Mouse (Mus musculus): ENCODE measurements at regions not wholly inside any gene's neighbourhood (a gene's known extent, or its start where the extent isn't known, plus 50 kb on each side); places are given as distances from the start of the nearest gene placed in this dataset.

DNA sequence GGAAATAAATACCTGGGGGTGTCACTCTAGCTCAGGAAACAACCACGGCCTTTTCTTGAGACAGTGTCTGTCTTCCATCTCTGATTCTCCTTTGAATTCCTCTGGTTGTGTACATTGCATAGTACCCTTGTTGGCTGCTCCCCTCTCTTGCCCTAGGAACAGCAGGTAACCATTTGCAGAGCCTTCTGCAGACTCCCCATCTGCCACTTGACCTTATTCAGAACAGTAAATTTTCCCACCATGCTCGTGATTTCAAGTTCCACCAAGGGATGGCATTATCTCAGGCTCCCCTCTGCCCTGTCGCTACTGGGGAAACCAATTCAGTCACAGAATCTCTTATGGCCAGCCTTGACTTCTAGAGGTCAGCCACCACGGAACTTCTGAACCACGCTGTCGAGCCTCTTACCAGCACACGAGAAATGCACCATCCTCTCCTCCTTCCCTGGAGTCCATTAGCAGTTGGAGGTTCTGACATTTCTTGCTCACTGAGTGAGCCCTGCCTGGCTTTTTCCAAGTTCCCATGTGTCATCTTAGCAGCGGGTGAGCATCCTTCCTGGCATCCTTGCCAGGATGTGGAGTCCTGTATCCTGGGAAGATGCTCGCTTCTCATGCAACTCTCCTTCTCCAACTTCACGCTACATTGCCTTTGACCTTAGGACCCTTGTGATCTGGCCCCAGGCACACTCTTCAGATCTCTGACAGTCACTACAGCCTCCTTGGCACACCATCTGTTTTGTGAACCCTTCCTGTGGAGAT is 75.8 kb upstream of the Disp3 start:
- no peak overlapping the region for H3K9ac ChIP-seq (ENCODE audit: low read length)
- 81% methylated on average over 10 of the region's 10 CpGs for WGBS
- DNase-seq (ENCODE audit: low spot score) (no peak), ATAC-seq (ENCODE audit: insufficient number of reproducible peaks, low FRiP score, low TSS enrichment, low read depth) (no peak)
- no peak overlapping the region for H3K4me3 ChIP-seq (ENCODE audit: low read depth, low read length)
- no peaks in the 10 kb centered on the region for H3K36me3 ChIP-seq (ENCODE audit: control insufficient read depth, insufficient read depth, low read length)
- H3K27me3 ChIP-seq (ENCODE audit: control insufficient read depth, insufficient read depth, low read length), result no peaks in the 10 kb centered on the region
- H3K27ac ChIP-seq (replicated peaks; ENCODE audit: low read depth, low read length), result no peak overlapping the region
- no peaks in the 10 kb centered on the region for H3K4me1 ChIP-seq (ENCODE audit: control insufficient read depth, insufficient read depth, low read length)
- no peak overlapping the region for H3K4me2 ChIP-seq (ENCODE audit: low read depth, severe bottlenecking)
- H3K9me3 ChIP-seq (ENCODE audit: control insufficient read depth, low read length), result no peaks in the 10 kb centered on the region

DNA sequence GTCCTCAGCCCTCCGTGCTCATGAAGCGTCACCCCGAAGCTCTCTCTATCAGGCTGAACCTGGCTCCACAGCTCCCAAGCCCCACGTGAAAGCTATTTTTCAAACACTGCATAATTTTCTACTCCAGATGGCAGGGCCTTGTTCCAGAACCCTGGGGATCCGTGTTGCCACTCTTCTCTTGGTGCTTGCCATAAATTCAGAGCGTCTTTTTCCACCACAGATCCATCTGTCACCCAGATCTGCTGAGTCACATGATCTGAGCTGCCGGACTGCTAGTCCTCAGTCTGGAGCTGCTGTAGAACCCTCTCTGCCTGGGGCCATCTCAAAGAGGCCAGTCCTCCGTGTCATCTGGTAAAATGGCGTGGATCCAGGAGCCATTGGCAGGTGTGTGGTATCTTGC is 73.2 kb upstream of the Disp3 start:
- ATAC-seq (ENCODE audit: insufficient number of reproducible peaks, low FRiP score, low TSS enrichment, low read depth) (no peak), DNase-seq (ENCODE audit: low spot score) (no peak)
- Histone ChIP-seq H3K9ac (ENCODE audit: low read length) (no peak overlapping the region), H3K27ac (replicated peaks; ENCODE audit: low read depth, low read length) (no peak overlapping the region), H3K4me2 (ENCODE audit: low read depth, severe bottlenecking) (no peak overlapping the region), H3K4me3 (ENCODE audit: low read depth, low read length) (no peak overlapping the region), H3K9me3 (ENCODE audit: control insufficient read depth, low read length) (no peaks in the 10 kb centered on the region), H3K4me1 (ENCODE audit: control insufficient read depth, insufficient read depth, low read length) (no peaks in the 10 kb centered on the region), H3K36me3 (ENCODE audit: control insufficient read depth, insufficient read depth, low read length) (no peaks in the 10 kb centered on the region), H3K27me3 (ENCODE audit: control insufficient read depth, insufficient read depth, low read length) (no peaks in the 10 kb centered on the region)
- 81% methylated on average over 9 of the region's 9 CpGs for WGBS

DNA sequence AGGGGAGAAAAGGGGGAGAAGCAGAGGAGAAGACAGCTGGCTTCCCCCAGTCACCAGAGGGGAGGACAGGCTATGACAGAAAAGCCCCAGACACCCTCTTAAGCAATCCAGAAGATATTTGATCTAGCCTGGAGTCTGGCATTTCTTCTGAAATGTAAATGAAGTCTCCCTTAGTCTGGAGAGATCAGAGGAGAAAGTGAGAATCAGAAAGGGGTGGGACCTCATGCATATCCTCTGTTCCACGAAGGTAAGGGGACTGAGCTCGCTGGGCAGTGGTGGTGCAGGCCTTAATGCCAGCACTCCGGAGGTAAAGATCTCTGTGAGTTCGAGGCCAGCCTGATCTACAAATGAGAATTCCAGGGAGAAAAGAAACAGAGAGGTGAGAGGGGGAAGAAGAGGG is 70.6 kb upstream of the Disp3 start:
- H3K27ac ChIP-seq (replicated peaks; ENCODE audit: low read depth, low read length), result no peak overlapping the region
- H3K36me3 ChIP-seq (ENCODE audit: control insufficient read depth, insufficient read depth, low read length), result no peaks in the 10 kb centered on the region
- DNase-seq (ENCODE audit: low spot score) (no peak), ATAC-seq (ENCODE audit: insufficient number of reproducible peaks, low FRiP score, low TSS enrichment, low read depth) (no peak)
- no peak overlapping the region for H3K4me3 ChIP-seq (ENCODE audit: low read depth, low read length)
- no peaks in the 10 kb centered on the region for H3K4me1 ChIP-seq (ENCODE audit: control insufficient read depth, insufficient read depth, low read length)
- H3K9me3 ChIP-seq (ENCODE audit: control insufficient read depth, low read length), result no peaks in the 10 kb centered on the region
- 23% methylated on average over 4 of the region's 4 CpGs for WGBS
- H3K4me2 ChIP-seq (ENCODE audit: low read depth, severe bottlenecking), result no peak overlapping the region
- no peaks in the 10 kb centered on the region for H3K27me3 ChIP-seq (ENCODE audit: control insufficient read depth, insufficient read depth, low read length)
- no peak overlapping the region for H3K9ac ChIP-seq (ENCODE audit: low read length)

DNA sequence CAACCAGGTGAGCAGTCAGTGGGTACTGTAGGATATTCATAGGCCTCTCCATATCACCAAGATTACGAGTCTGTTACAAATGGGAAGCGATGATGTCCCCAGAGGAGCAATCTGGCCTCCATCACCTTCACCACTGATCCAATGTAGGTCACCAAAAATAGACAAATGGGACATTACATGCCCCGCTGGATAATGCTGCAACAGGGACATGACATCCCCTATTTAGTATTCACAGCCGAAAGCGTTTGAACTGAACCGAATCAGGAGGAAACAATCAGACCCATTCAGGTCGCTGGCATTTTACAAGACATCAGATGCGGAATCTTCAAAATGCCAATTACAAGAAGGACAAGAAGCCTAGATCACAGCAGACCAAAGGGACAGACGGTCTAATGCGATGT is 69.5 kb upstream of the Disp3 start:
- 91% methylated on average over 10 of the region's 10 CpGs for WGBS
- H3K36me3 ChIP-seq (ENCODE audit: control insufficient read depth, insufficient read depth, low read length), result no peaks in the 10 kb centered on the region
- no peak for ATAC-seq (ENCODE audit: insufficient number of reproducible peaks, low FRiP score, low TSS enrichment, low read depth)

DNA sequence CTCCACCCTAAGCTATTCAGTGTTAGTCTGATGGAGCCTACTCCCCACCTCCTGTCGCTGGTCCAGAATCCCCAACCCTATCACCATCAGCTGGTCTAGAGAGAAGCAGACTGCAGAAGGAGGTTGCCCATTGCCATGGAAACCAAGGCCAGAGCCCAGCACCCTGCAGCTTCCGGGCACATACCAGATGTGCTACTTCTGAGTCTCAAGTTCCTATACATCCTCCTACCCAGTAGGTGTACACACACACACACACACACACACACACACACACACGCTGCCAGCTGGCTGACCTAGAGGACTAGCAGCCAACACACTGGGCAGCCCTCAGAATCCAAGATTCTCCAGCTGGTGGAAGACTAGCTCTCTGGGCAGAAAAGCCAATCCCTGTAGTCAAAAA is 68.9 kb upstream of the Disp3 start:
- Histone ChIP-seq H3K4me3 (ENCODE audit: low read depth, low read length) (no peak overlapping the region), H3K27ac (replicated peaks; ENCODE audit: low read depth, low read length) (no peak overlapping the region), H3K9ac (ENCODE audit: low read length) (no peak overlapping the region), H3K4me2 (ENCODE audit: low read depth, severe bottlenecking) (no peak overlapping the region), H3K4me1 (ENCODE audit: control insufficient read depth, insufficient read depth, low read length) (no peaks in the 10 kb centered on the region), H3K9me3 (ENCODE audit: control insufficient read depth, low read length) (no peaks in the 10 kb centered on the region; the same call in 1 of the 2 replicates), H3K36me3 (ENCODE audit: control insufficient read depth, insufficient read depth, low read length) (no peaks in the 10 kb centered on the region), H3K27me3 (ENCODE audit: control insufficient read depth, insufficient read depth, low read length) (no peaks in the 10 kb centered on the region)
- DNase-seq (ENCODE audit: low spot score) (no peak), ATAC-seq (ENCODE audit: insufficient number of reproducible peaks, low FRiP score, low TSS enrichment, low read depth) (no peak)
- 61% methylated on average over 3 of the region's 3 CpGs for WGBS

More for the DNA sequence above, 69.5 kb upstream of the Disp3 start:
- no peak for DNase-seq (ENCODE audit: low spot score)
- Histone ChIP-seq H3K4me3 (ENCODE audit: low read depth, low read length) (no peak overlapping the region), H3K9me3 (ENCODE audit: control insufficient read depth, low read length) (no peaks in the 10 kb centered on the region), H3K4me2 (ENCODE audit: low read depth, severe bottlenecking) (no peak overlapping the region), H3K4me1 (ENCODE audit: control insufficient read depth, insufficient read depth, low read length) (no peaks in the 10 kb centered on the region), H3K27me3 (ENCODE audit: control insufficient read depth, insufficient read depth, low read length) (no peaks in the 10 kb centered on the region), H3K27ac (replicated peaks; ENCODE audit: low read depth, low read length) (no peak overlapping the region), H3K9ac (ENCODE audit: low read length) (no peak overlapping the region)

DNA sequence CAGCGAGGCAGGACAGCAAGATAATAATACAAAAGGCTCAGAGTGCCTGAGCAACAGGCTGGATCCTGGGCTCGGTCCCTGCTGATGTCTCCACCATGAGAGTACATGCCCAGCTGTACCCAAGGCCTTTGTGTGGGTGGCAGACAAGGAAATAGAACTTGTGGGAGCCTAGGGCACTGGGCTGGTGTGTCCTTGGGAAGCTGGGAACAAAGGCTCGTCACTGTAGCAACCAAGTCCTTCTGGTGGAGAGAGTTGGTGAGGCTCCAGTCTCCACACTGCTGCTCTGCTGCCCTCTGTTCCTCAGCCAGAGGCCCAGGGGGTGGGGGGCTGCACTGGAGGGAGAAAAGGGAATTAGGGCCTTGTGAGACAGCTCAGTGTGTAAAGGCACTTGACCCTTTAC is 66.2 kb upstream of the Disp3 start:
- no peaks in the 10 kb centered on the region for H3K4me1 ChIP-seq (ENCODE audit: control insufficient read depth, insufficient read depth, low read length)
- no peak overlapping the region for H3K4me3 ChIP-seq (ENCODE audit: low read depth, low read length)
- ATAC-seq (ENCODE audit: insufficient number of reproducible peaks, low FRiP score, low TSS enrichment, low read depth) (no peak), DNase-seq (ENCODE audit: low spot score) (no peak)
- no peak overlapping the region for H3K27ac ChIP-seq (replicated peaks; ENCODE audit: low read depth, low read length)
- no peaks in the 10 kb centered on the region for H3K27me3 ChIP-seq (ENCODE audit: control insufficient read depth, insufficient read depth, low read length)
- no peaks in the 10 kb centered on the region; the same call in 1 of the 2 replicates for H3K9me3 ChIP-seq (ENCODE audit: control insufficient read depth, low read length)
- 87% methylated on average over 3 of the region's 3 CpGs for WGBS
- H3K4me2 ChIP-seq (ENCODE audit: low read depth, severe bottlenecking), result no peak overlapping the region
- no peaks in the 10 kb centered on the region for H3K36me3 ChIP-seq (ENCODE audit: control insufficient read depth, insufficient read depth, low read length)
- H3K9ac ChIP-seq (ENCODE audit: low read length), result no peak overlapping the region

DNA sequence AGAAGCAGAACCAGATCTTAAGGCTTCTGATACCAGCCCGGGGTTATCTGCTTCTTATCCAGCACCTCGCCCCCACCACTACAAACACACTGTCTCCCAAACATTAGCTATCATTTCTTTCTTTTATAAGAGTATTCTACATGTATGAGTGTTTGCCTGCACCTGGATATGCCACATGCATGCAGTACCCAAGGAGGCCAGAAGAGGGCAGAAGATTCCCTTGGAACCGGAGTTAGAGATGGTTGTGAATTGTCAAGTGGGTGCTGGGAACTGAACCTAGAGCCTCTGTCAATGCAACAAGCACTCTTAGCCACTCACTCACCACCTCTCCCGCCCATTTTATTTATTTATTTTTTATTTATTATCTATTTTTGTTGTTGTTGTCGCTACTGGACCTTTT is 64.9 kb upstream of the Disp3 start:
- H3K4me2 ChIP-seq (ENCODE audit: low read depth, severe bottlenecking), result no peak overlapping the region
- no peak overlapping the region for H3K4me3 ChIP-seq (ENCODE audit: low read depth, low read length)
- H3K9me3 ChIP-seq (ENCODE audit: control insufficient read depth, low read length), result no peaks in the 10 kb centered on the region; the same call in 1 of the 2 replicates
- H3K9ac ChIP-seq (ENCODE audit: low read length), result no peak overlapping the region
- H3K27ac ChIP-seq (replicated peaks; ENCODE audit: low read depth, low read length), result no peak overlapping the region
- 86% methylated on average over 5 of the region's 5 CpGs for WGBS
- no peaks in the 10 kb centered on the region for H3K36me3 ChIP-seq (ENCODE audit: control insufficient read depth, insufficient read depth, low read length)
- no peak for DNase-seq (ENCODE audit: low spot score)
- H3K4me1 ChIP-seq (ENCODE audit: control insufficient read depth, insufficient read depth, low read length), result no peaks in the 10 kb centered on the region
- ATAC-seq (ENCODE audit: insufficient number of reproducible peaks, low FRiP score, low TSS enrichment, low read depth), result no peak
- no peaks in the 10 kb centered on the region for H3K27me3 ChIP-seq (ENCODE audit: control insufficient read depth, insufficient read depth, low read length)

DNA sequence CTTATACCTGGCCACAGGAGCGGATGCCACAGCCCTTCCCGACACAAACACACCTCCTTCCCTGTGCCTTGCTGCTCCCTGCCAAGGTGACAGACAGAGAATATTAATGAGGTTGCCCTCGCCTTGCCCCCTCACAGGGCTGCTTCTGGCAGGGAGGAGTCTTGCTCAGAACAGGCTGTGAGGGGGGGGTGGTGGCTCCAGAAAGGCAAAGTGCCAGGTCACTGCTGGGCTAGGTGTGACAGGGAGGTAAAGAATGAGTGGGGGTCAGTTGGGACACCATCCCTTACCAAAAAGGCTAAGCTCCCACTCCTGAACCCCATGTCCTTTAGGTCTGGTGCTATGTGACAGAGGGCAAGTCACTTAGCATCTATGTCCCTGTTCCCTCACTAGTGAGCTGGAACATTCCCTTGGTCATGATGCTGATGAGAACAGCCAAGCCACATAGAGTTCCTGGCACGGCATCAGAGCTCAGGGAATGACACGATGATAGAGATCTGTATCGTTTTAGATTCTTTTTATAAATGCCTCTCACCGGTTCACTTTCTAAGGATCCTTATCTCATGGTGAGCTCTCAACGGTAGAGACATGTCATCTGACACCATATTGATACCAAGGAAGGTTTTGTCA is 53.9 kb upstream of the Disp3 start:
- no peak overlapping the region for H3K9ac ChIP-seq (ENCODE audit: low read length)
- H3K4me2 ChIP-seq (ENCODE audit: low read depth, severe bottlenecking), result no peak overlapping the region
- no peaks in the 10 kb centered on the region for H3K4me1 ChIP-seq (ENCODE audit: control insufficient read depth, insufficient read depth, low read length)
- no peaks in the 10 kb centered on the region for H3K9me3 ChIP-seq (ENCODE audit: control insufficient read depth, low read length)
- H3K27ac ChIP-seq (replicated peaks; ENCODE audit: low read depth, low read length), result no peak overlapping the region
- WGBS, result 70% methylated on average over 8 of the region's 8 CpGs
- no peak overlapping the region for H3K4me3 ChIP-seq (ENCODE audit: low read depth, low read length)
- no peaks in the 10 kb centered on the region for H3K36me3 ChIP-seq (ENCODE audit: control insufficient read depth, insufficient read depth, low read length)
- no peak for ATAC-seq (ENCODE audit: insufficient number of reproducible peaks, low FRiP score, low TSS enrichment, low read depth)
- no peak for DNase-seq (ENCODE audit: low spot score)
- H3K27me3 ChIP-seq (ENCODE audit: control insufficient read depth, insufficient read depth, low read length), result no peaks in the 10 kb centered on the region

Measured in limb, embryonic 11.5 days (tissue).